Mouse (Mus musculus) spleen, adult 2 months (tissue): ENCODE data around the gene Galk1.

Experiments used
- CTCF ChIP-seq: fragments of 200-500 bp; IDR thresholded peaks from 2 replicates; pipeline ENCODE4 v1.5.1; 2011; ENCODE audit warnings: mild to moderate bottlenecking, inconsistent platforms; ENCODE audit not compliant: insufficient read depth, insufficient read length, insufficient replicate concordance; ENCODE audit errors: extremely low read depth
- POLR2A ChIP-seq: fragments of 200-500 bp; IDR thresholded peaks from 2 replicates; pipeline ENCODE4 v1.6.1; 2011; ENCODE audit warnings: low read depth, low read length, inconsistent platforms

DNA sequence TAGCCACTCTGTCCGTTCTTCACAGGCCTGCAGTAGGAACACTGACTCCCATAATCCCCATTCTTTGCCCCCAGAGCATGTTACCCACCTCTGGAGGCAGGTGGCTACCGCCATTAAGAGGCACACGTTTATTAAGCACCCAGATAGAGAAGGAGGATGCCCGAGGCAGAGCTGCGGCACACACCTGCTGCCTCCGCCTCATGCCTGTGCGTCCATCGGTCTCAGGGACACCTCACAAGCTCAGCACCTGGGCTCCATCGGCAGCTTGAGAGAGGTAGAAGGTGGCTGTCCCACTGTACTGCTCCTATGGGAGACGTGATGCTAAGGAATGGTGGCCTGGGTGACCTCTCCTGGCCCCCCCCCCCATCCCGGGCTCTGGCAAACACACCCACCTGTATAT, 4.1 kb downstream of the Galk1 start:
- TF ChIP-seq POLR2A (no peak), CTCF (no peak)
